Mouse (Mus musculus): Measurements from ENCODE around the gene Srp14.

- no peak for TF ChIP-seq CTCF (IDR thresholded peaks at IDR 0.05; ENCODE audit: low read depth)
- TF ChIP-seq EP300 (IDR thresholded peaks at IDR 0.05; ENCODE audit: low read depth) = no peak
Observed at GRCm38 (mm10) chr2:118485415-118485814, 5.9 kb upstream of the Srp14 start.
